29 mouse cellular contexts compared by ENCODE assay signal in genomic region chr12:58285912-58286311, GRCm38 (mm10). TPM values are rescaled to one million over a fixed set of nuclear protein-coding genes. Genes with fewer than 3 reads are reported as not detected.
"Had no signal": no experiment of that assay in that cellular context is flagged by ENCODE, and none has a peak within 500 bp of the region (broad histone marks: within the 10 kb centered on the region; RNA-seq: fewer than 3 reads in every experiment).

No protein-coding gene starts in this region.

- H3K27me3 ChIP-seq: limb, embryonic 12.5 days; limb, embryonic 13.5 days; limb, embryonic 15.5 days; liver, embryonic 12.5 days; liver, embryonic 13.5 days; liver, embryonic 15.5 days; lung, embryonic 15.5 days; megakaryocyte, embryonic 14.5 days; midbrain, embryonic 12.5 days; midbrain, embryonic 13.5 days; midbrain, embryonic 15.5 days; neural tube, embryonic 12.5 days had no signal

- H3K9me3 ChIP-seq: limb, embryonic 10.5 days; limb, embryonic 12.5 days; limb, embryonic 13.5 days; limb, embryonic 15.5 days; liver, embryonic 12.5 days; liver, embryonic 13.5 days; liver, embryonic 15.5 days; lung, embryonic 15.5 days; megakaryocyte, embryonic 14.5 days; midbrain, embryonic 10.5 days; midbrain, embryonic 12.5 days; midbrain, embryonic 13.5 days; midbrain, embryonic 15.5 days; neural tube, embryonic 12.5 days had no signal

- H3K4me3 ChIP-seq: left cerebral cortex, adult 2 months; limb, embryonic 10.5 days; limb, embryonic 12.5 days; limb, embryonic 13.5 days; limb, embryonic 15.5 days; liver, embryonic 12.5 days; liver, embryonic 13.5 days; liver, embryonic 15.5 days; lung, embryonic 15.5 days; megakaryocyte, embryonic 14.5 days; midbrain, embryonic 10.5 days; midbrain, embryonic 12.5 days; midbrain, embryonic 13.5 days; midbrain, embryonic 15.5 days; myocyte; neural tube, embryonic 12.5 days had no signal

- ATAC-seq: liver, embryonic 12.5 days; liver, postnatal 0 days; midbrain, embryonic 13.5 days; midbrain, embryonic 15.5 days; midbrain, embryonic 16.5 days had no signal

- H3K27ac ChIP-seq: left cerebral cortex, adult 2 months; limb, embryonic 10.5 days; limb, embryonic 12.5 days; limb, embryonic 13.5 days; limb, embryonic 15.5 days; liver, embryonic 12.5 days; liver, embryonic 13.5 days; liver, embryonic 14.5 days; liver, embryonic 15.5 days; lung, embryonic 15.5 days; macrophage; midbrain, embryonic 10.5 days; midbrain, embryonic 12.5 days; midbrain, embryonic 13.5 days; midbrain, embryonic 15.5 days; neural tube, embryonic 12.5 days had no signal

- H3K4me1 ChIP-seq: limb, embryonic 15.5 days; liver, embryonic 12.5 days; liver, embryonic 13.5 days; liver, embryonic 15.5 days; lung, embryonic 15.5 days; midbrain, embryonic 10.5 days; midbrain, embryonic 12.5 days; midbrain, embryonic 13.5 days; midbrain, embryonic 15.5 days; neural tube, embryonic 12.5 days had no signal

- H3K4me2 ChIP-seq: limb, embryonic 12.5 days; limb, embryonic 13.5 days; limb, embryonic 15.5 days; liver, embryonic 11.5 days; liver, embryonic 12.5 days; liver, embryonic 13.5 days; liver, embryonic 15.5 days; lung, embryonic 14.5 days; lung, embryonic 15.5 days; midbrain, embryonic 11.5 days; midbrain, embryonic 12.5 days; midbrain, embryonic 13.5 days; midbrain, embryonic 15.5 days; neural tube, embryonic 12.5 days had no signal

- H3K9ac ChIP-seq: limb, embryonic 12.5 days; limb, embryonic 13.5 days; limb, embryonic 15.5 days; liver, embryonic 12.5 days; liver, embryonic 13.5 days; liver, embryonic 14.5 days; liver, embryonic 15.5 days; liver, postnatal 0 days; lung, embryonic 14.5 days; lung, embryonic 15.5 days; midbrain, embryonic 12.5 days; midbrain, embryonic 13.5 days; midbrain, embryonic 15.5 days; neural tube, embryonic 12.5 days had no signal

- H3K36me3 ChIP-seq: limb, embryonic 10.5 days; limb, embryonic 12.5 days; limb, embryonic 13.5 days; limb, embryonic 15.5 days; liver, embryonic 12.5 days; liver, embryonic 13.5 days; liver, embryonic 15.5 days; lung, embryonic 15.5 days; midbrain, embryonic 10.5 days; midbrain, embryonic 12.5 days; midbrain, embryonic 13.5 days; midbrain, embryonic 15.5 days; neural tube, embryonic 12.5 days had no signal

- DNase-seq: left cerebral cortex, postnatal 4 days; liver; liver, embryonic 13.5 days; liver, postnatal 0 days; lung, adult 2 months; lung, embryonic 14.5 days; lung, postnatal 10 days; lung, postnatal 4 days; midbrain, embryonic 14.5 days had no signal

RNA-seq across cellular contexts. Expression of gene Clec14a, which starts 16.8 kb away (rescaled TPM):
- polyA plus RNA-seq: macrophage had no signal
